Mouse (Mus musculus) gastrocnemius, postnatal 4 days (tissue): ENCODE results near the gene Rela. TPM values are rescaled to one million over a fixed set of nuclear protein-coding genes. Genes with fewer than 3 reads are reported as not detected.
"Not testable (repeated sequence)": the region's sequence is repeated elsewhere in the genome, so short reads cannot be mapped to it uniquely, and the experiment has no call there.

ENCODE experiments used
- DNase-seq, 2 experiments: peaks; one replicate each; pipeline ENCODE4 v3.0.0; 2021 to 2022; ENCODE audit warnings: low spot score in 2 of 2, mixed read lengths in 2 of 2
- total RNA-seq, 2 experiments: library from RNA; stranded (reverse); gene quantifications; 2 replicates each; pipeline ENCODE4 v1.2.3; 2021

Rela gene
- total RNA-seq, 2 experiments from 2014 or later = 35.9 to 39.1 TPM

DNA sequence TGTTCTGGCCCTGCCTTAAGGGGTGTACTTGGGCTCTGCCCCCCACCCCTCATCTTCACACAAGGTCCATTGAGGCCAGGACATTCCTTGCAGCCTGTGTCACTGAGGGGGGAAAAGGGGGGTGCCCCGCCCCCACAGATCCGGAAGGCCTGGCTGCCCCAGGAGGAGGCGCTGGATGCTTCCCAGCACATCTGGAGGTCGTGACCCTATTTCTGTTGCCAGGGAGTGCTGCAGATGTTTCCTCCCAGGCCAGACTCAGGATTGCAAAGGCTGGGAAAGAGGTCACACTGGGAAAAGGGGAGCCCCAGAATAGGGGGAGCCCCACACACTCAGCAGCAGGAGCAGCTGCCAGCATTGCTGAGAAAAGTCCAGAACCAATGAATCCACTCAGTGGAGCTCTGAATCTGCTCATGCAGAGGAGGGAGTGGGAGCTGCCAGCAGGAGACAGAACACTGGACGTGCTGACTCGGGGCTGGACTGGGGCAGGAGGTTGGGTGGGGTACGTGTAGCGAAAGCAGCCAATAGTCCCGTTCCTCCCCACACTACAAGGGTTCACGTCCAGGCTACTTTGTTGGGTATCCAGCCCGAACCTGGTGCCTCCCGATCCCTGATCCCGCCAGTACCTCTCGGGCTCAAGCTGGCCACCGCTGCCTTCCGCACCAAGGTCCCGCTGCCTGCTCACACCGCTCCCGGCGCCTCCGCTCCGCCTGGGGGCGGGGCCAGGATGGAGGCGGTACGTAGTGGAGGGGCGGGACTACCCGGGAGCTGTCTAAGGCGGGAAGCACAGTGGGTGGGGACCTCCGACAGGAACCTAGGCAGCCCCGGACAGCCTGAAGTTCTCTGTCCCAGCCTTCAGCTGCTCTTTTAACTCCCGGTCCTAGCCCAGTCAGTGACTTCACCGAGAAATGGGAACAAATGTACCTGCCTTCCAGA lies 26.0 kb downstream of the Rela start, which contains the start of gene Sipa1:
Gene Sipa1, minus strand, starts transcription at position 727 of the 933 bp plus-strand sequence.
- DNase-seq = peak; percentile 89 to 93

- no peak for DNase-seq
These were observed 27.5 kb downstream of the Rela start for GRCm38 (mm10) chr19:5664669-5665257.

DNA sequence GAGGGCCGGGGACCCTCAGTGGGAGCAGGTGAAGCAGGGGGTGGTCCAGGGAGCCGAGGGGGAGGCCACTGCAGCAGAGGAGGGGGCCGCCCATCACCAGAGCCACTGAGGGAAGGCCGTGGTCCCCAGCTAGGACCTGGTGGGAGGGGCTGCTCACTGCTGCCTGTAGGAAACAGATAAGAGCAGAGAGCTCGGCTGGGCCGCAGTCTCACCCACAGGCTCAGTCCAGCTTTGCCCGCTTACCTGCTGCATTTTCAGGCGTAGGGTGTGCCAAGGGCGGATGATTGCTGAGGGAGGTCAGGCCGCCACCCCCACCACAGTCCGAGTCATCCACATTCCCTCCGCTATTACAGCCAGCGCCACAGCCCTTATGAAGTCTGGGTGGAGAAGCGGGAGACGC lies 28.2 kb downstream of the Rela start:
- DNase-seq = no peak

- no peak for DNase-seq
These were observed 29.1 kb downstream of the Rela start for GRCm38 (mm10) chr19:5666386-5666785.

DNA sequence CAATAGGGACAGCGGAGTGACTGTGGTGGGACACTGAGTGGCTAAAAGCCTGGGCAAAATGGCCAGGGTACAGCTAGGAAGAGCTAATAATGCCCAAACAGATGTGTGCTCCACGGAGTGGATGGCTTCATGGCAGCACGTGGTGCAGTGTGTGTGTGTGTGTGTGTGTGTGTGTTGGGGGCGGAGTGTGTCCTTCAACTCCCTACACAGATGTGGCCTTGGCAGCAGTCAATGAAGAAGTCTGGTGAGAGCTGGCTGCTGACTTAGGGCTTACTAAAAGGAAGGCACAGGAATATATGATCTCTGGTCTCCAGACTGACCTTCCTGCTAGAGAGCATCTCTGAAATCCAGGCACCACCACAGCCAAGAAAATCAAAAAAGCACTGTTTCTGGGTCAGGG lies 31.1 kb downstream of the Rela start:
- DNase-seq = no peak

GRCm38 (mm10) chr19:5680432-5680831 lies 43.1 kb downstream of the Rela start:
- DNase-seq = no peak

DNA sequence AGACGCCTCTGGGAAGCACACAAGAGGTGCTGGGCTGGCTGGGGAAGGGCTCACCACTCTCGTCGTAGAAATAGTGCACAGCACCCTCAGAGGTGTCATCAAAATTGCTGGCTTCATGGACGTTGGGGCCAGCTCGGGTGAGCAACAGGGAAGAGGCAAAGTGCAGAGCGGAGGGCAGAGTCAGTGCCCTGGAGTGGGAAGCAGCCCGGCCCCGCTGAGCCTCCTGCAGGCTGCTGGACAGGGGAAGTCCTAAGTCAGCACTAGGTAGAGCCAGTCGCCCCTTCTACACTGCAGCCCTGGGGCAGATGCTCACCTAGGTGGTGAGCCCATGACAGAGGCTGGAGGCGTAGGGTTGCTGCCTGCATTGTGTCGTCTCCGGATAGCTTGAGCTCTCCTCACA lies 47.0 kb downstream of the Rela start:
- DNase-seq = no peak

- no peak for DNase-seq
These were observed 47.7 kb downstream of the Rela start for GRCm38 (mm10) chr19:5684985-5685384.

GRCm38 (mm10) chr19:5685431-5685830 lies 48.1 kb downstream of the Rela start:
- DNase-seq = no peak

DNA sequence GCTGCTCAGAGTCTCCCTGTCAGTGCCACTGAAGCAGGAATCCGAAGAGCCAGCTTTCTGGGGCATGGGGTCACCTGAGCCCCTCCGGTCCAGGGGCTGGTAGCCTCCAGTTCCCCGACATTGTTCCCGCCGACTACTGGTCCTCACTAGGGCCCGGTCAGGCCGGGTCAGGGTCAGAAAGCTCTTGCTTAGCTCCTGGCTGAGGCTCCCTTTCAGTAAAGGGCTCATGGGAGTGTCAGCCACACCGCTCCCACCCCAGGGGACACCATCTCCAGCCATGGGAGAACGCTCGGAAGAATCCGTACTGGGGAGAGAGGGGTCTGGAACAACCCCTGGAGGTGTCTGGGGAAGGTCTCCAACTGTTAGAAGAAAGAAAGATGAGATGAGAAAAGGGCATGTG lies 48.6 kb downstream of the Rela start:
- DNase-seq = no peak

GRCm38 (mm10) chr19:5686437-5686836 lies 49.2 kb downstream of the Rela start:
- DNase-seq = no peak

DNA sequence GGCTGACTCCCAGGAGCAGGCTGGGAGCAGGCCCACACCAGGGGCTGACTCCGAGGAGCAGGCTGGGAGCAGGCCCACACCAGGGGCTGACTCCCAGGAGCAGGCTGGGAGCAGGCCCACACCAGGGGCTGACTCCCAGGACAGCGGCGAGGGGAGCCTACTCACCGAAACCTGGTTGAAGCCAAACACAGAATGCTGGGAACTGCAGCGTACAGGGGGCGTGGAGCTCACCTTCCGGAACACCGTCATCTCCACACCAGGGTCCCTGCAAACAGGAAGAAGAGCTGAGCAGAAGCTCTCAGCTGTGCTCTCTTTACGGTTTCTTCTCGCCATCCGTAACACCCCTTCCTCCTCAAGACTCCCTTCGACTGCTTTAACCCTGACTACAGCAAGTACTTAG lies 49.7 kb downstream of the Rela start:
- not testable (repeated sequence) for DNase-seq

- DNase-seq = no peak
These were observed 50.5 kb downstream of the Rela start for GRCm38 (mm10) chr19:5687738-5688137.

- peak; percentile 92 to 96 for DNase-seq
These were observed 51.2 kb downstream of the Rela start, which contains the start of the genes Map3k11 and Pcnx3 for GRCm38 (mm10) chr19:5688200-5689087. Map3k11 (plus strand) TSS chr19:5688742. Pcnx3 (minus strand) TSS chr19:5688908.

GRCm38 (mm10) chr19:5689088-5689428 lies 51.8 kb downstream of the Rela start:
- no peak for DNase-seq

GRCm38 (mm10) chr19:5689565-5690342 lies 52.5 kb downstream of the Rela start:
- peak; percentile 71 to 87 for DNase-seq

DNA sequence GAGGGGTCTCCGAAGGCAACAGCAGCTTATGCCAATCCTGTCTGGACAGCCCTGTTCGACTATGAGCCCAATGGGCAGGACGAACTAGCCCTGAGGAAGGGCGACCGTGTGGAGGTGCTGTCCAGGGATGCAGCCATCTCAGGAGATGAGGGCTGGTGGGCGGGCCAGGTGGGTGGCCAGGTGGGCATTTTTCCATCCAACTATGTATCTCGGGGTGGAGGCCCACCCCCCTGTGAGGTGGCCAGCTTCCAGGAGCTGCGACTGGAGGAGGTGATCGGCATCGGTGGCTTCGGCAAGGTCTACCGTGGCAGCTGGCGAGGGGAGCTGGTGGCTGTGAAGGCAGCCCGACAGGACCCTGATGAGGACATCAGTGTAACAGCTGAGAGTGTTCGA lies 53.1 kb downstream of the Rela start:
- DNase-seq = no peak

- no peak for DNase-seq
These were observed 54.3 kb downstream of the Rela start for GRCm38 (mm10) chr19:5691601-5692000.

- no peak for DNase-seq
These were observed 55.0 kb downstream of the Rela start for GRCm38 (mm10) chr19:5692086-5692912.

DNA sequence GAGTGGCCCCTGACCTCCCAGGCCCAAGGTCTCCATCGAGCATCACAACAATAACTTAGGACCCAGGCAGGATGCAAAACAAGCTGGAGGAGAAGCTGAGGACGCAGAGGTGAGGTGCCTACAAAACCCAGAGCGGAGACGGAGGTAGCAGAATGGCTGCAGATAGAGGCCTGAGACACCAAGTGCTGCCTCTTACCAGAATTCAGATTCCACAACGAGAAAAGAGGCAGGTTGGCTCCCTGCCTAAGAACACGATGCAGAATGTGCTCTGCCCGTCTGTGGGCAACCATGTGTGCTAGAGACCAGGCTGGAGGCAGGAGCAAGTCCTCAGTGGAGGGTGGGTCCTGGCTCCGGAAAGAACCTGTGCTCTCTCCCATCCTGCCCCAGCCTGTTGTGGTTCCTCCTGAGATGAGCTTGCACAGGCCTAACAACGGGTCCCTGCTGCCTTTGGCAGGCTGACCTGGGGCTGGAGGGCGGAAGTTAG lies 55.7 kb downstream of the Rela start:
- no peak for DNase-seq
